Mouse (Mus musculus): ENCODE results near the gene Vps72. TPM values are rescaled to one million over a fixed set of nuclear protein-coding genes. Genes with fewer than 3 reads are reported as not detected.
"Not testable (repeated sequence)": the region's sequence is repeated elsewhere in the genome, so short reads cannot be mapped to it uniquely, and the experiment has no call there.

Vps72 gene
- total RNA-seq (2021), result 10 to 100 TPM; 64.3 to 85.5 TPM
- long read RNA-seq, experiment 1, transcript Vps72-201 (6 exons, 1,456 nt), result major isoform, 85 of 96 reads
- long read RNA-seq, experiment 1, partial matches to known transcripts, result 8 of 96 reads
- long read RNA-seq, experiment 1, other reads (novel, unspliced or antisense), result 3 of 96 reads
- long read RNA-seq, experiment 2, transcript Vps72-201 (6 exons, 1,456 nt), result major isoform, 69 of 73 reads
- long read RNA-seq, experiment 2, partial matches to known transcripts, result 2 of 73 reads
- long read RNA-seq, experiment 2, other reads (novel, unspliced or antisense), result 2 of 73 reads

DNA sequence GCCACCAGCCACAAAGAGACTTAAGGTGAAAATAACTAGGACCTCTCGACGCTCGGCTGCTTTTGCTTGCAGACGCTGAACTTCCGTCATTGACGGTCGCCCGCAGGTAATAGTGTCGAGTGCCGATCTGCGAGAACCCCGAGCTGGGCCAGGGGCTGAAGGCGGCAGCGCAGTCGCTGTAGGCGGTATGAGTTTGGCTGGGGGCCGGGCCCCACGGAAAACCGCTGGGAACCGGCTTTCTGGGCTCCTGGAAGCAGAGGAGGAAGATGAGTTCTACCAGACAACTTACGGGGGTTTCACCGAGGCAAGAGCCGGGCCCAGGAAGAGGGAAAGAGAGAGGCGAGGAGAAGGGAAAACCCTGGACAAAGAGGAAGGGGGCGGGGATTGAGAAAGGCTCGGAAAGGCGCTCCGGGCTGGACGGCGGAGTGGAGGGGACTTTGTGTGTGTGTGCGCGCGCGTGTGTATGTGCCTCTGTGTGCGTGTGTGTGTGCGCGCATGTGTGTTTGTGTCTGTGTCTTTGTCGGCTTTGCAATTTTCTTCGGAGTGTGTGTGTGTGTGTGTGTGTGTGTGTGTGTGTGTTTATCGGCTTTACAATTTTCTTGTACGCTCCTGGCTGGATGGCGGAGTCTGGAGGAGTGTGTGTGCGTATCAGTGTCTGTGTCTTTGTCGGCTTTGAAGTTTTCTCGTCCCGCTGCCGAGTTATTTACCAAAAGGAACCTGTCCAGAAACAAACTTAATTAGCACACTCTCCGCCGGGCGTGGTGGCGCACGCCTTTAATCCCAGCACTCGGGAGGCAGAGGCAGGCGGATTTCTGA is at the start of gene Vps72:
Gene Vps72 (plus strand): TSS at position 112 of the 816 bp plus-strand sequence.
- peak; percentile 91 for DNase-seq (ENCODE audit: low spot score)

DNA sequence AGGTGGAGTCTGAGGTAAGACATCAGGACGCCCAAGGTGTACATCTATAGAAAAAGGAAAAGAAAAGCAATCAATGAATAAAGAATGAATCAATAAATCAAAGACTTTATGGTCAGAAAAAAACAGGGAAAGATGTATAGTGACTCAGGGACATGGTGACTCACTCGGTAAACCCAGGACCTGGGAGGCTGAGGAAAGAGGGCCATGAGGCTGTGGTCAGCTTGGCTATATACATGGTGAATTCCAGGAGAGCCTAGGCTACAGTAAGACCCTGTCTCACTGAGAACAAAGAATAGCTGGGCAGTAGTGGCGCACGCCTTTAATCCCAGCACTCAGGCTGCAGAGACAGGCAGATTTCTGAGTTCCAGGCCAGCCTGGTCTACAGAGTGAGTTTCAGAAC is 47.1 kb upstream of the Vps72 start:
- no peak for DNase-seq (ENCODE audit: low spot score)

DNA sequence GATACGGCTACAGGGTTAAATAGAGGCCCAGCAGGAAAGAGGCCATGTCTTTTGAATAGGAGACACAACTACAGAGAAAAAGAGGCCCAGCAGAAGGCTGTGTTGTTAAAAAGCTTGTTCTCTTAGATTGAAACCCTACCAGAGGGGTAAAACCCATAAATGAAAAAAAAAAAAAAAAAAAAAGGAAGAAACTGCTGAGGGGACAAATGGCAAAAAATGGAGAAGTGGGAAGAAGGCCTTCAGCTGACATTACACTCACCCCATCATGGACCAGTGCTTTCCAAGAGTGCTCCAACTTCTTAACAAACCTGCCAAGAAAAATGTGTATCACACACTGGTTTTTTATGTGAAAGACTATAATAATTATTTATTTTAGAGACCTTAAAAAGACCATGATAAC is 45.3 kb upstream of the Vps72 start:
- DNase-seq (ENCODE audit: low spot score), result no peak

DNA sequence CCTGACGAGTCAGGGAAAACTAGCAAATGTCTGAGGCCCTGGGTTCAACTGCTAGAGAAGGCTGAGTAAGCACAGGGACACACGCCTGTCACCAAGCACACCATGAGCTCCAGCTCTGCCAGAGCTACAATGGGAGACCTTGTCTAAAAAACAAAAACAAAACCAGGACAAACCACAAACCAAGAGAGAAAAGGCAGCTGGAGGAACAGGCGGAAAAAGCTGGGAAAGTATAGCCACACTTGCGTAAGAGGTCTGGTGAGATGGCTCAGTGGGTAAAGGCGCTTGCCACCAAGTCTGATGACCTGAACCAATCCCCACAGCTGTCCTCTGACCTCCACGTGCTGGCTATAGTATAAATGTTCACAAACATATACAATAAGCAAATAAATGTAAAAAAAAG is 44.7 kb upstream of the Vps72 start:
- DNase-seq (ENCODE audit: low spot score), result no peak

DNA sequence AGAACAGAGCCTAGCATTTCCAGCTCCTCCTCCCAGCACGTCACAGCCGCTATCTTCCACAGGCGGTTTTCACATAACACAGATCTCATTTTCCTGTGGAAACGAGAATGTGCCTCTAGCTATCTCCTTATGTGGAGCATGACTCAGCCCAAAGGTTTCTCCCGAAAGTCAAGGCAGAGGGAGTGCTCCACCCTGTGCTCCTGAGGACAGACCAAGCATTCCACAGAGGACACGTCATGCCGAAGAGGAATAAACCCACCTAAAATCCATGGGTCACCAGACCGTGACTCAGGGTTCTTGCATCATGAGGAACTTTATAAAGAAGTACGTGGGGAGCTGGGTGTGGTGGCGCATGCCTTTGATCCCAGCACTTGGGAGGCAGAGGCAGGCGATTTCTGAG is 44.3 kb upstream of the Vps72 start:
- DNase-seq (ENCODE audit: low spot score), result no peak

DNA sequence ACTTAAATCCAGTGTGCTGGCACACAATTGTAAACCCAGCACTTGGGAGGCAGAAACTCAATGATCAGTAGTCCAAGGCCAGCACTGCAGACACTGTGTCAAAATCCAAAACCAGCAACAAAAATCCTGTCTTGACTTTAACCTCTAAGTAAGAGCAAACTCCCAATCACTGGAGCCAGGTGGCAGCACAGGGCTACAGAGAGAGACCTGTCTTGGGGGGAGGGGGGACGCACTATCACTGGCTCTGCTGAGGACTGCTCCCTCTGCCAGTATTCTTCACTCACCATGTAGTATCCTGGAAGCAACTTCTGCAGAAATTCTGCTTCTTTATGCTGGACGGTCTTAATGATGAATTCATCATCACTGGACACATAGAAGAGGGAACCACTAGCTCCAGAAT is 39.2 kb upstream of the Vps72 start:
- DNase-seq (ENCODE audit: low spot score), result peak; percentile 34

DNA sequence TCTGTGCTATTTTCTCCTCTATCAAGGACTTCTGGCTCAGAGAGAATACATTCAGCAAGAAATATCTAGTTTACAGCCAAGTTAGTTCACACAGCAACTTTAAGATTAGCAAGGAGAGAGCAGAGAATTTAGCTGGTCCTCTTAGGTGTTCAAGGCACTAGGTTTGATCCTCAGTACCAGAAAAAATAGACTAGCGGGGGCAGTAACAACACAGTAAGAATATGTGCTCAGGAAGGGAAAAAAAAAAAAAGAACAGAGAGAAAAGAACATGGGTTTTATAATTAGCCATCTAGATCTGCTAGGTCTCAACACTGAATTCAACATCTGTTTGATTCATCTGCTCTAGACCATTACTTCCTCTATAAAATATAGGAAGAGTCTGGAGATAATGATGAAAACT is 22.8 kb upstream of the Vps72 start:
- no peak for DNase-seq (ENCODE audit: low spot score)

DNA sequence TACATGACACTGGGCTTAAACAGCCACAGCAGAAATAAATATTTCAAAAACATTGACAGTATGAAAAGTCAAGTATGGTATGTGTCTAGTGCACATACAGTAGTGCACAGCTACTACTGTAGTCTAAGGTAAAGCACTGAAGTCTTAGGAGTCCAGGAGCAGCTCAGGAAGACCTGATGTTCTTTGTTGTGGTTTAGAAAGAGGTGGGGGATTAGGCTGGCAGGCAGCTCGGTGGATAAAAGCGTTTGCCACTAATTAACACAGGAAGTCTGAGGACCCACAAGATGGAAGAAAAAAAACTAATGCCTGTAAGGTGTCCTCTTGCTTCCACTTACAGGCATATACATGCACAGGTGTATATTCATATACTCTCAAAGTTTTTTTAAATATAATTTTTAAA is 10.0 kb upstream of the Vps72 start:
- DNase-seq (ENCODE audit: low spot score), result no peak

DNA sequence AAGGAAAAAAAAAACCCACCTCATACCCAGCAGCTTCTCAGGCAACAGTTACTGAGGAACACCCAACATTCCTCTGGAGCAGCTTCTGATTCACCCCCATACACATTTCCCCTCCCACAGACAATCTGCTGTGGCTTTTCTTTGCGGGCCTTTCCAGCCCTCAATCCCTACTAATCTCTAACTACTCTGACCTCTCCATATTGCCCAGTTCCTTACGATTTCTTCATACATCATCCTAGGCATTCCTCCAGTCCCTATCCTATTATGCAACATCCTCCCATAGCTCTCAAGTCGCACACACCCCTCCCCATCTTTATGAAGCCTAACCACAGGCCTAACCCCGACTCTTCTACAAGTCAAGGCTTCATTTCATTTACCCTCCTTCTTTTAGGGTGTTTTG is 5.7 kb upstream of the Vps72 start:
- no peak for DNase-seq (ENCODE audit: low spot score)

DNA sequence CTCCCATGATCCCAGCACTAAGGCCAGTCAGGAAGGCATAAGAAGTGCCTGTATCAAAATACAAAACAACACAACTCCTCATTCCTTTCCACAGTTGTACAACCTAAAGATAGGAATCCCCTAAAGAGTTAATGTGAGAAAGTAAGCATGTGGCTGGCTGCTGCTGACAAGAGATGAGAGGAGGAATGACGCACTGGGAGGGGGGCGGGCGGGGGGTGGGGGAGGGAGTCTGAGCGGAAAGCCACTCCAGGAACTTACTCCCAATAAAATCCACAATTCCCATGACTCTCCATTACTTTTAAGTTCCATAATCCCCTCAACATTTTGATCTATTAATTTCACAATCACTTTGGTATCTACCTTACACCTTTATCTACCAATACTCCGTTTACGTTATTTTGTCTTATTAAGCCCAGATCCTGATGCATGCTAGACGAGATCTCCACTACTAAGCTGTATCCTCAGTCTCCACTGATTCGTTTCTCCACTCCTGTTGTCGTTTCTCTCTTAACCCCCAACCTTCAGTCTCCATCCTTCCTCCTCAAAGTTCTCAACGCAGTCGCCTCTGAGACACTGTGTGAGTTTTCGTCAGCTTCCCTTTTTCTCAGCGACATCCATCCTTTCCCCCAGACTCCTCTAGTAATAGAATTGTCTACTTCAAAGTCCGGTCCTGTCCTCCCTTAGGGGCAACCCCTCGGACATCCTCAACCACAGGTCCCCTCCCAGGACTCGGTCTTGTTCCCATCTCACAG is 5.1 kb upstream of the Vps72 start:
- no peak for DNase-seq (ENCODE audit: low spot score)

DNA sequence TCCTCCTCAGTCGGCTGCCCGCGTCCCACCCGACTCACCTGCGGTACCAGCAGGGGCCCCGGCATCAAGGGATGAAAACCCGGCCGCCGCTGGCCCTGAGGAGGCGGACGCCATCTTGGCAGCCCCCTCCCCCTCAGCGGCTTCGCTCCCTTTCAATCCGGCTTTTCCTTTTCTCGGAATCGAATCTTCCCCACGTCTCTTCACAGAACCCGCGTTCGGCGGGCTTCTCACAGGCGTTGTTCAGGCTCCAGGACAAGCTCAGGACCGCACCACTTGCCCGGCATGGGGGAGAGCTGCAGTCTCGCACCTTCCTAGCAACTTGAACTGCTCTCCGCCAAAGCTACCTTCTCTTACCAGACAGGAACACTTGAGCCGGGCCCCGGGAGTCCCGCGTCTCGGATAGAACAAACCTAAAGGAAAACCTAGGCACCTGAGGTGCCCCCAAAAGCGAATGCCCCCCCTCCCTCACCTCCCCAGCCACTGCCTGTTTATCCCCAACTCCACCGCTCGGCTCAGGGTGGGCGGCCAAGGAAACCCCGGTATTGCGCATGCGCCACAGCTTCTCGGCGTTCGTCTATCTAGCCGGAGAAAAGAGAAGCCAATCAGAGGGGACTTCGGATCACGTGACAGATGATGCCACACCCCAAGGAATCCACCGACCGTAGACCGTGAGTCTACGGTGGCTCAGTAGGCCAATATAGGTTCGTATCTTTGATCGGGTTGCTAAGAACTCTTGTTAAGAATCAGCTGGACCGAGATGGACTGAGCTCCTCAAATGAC is 4.3 kb upstream of the Vps72 start, which contains the start of gene Pip5k1a:
Gene Pip5k1a (minus strand): TSS at position 593 of the 780 bp plus-strand sequence.
- peak; percentile 97 for DNase-seq (ENCODE audit: low spot score)

DNA sequence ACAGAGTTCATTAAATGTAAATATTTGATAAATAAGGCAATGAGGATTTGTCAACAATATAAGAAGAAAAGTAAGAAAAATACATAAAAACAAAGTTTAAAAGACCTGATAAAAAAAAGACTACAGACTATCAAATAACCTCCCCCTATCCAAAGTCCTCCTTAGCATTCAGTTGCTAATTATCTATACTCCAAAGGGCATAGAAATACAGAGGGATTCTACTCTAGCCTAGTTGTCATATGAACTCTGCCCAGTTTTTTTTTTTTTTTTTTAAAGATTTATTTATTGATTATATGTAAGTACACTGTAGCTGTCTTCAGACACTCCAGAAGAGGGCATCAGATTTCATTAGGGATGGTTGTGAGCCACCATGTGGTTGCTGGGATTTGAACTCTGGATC is 3.5 kb upstream of the Vps72 start:
- not testable (repeated sequence) for DNase-seq (ENCODE audit: low spot score)

DNA sequence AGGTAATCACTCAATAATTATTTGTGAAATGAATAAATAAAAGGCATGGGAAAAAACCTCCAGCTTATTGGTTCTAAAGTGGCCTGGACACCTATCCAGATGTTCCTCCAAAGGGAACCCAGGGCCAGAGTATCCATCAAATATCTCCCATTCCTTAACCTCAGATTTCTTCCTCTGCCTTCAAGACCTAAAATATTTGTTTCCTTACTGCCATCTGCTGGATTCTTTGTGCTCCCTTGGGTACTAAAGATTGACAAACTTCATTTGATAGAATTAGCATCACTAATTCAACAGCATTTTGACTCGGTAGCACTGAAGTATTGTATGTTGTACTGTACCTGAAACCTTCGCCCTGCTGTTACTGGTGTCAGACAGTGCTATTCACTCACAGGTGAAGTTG is 2.9 kb upstream of the Vps72 start:
- no peak for DNase-seq (ENCODE audit: low spot score)

DNA sequence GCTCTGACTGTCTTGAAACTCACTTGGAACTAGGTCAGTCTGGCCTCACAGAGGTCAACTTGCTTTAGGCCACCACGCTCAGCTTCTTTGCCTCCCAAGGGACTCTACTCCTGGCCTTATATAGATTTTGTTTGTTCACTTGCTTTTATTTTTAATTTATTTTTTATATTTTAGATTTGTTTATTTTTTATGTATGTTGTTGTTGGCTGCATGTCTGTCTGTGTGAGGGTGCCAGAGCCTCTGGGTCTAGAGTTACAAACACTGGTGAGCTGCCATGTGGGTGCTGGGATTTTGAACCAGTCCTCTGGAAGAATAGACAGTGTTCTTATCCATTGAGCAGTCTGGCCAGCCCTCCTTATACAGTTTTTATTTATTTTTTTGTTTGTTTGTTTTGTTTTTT is 1.9 kb downstream of the Vps72 start:
- DNase-seq (ENCODE audit: low spot score), result no peak

DNA sequence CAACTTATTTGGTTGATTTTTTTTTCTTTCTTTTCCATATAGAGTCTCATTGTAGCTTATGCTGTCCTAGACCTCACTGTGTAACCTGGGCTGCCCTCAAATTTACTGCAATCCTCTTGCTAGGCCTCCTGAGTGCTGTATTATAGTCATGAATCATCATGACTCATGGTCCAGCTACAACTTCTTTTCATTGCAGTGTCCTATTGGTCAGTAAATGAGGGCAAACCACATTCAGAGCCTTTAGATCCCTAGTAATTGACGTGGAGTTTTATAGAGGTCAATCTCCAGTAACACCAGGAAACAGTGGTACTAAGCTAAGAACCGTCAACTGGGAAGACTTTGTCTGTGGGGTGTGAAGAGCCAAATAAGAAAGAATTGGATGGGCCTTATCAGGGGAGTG is 6.9 kb downstream of the Vps72 start:
- DNase-seq (ENCODE audit: low spot score), result no peak

DNA sequence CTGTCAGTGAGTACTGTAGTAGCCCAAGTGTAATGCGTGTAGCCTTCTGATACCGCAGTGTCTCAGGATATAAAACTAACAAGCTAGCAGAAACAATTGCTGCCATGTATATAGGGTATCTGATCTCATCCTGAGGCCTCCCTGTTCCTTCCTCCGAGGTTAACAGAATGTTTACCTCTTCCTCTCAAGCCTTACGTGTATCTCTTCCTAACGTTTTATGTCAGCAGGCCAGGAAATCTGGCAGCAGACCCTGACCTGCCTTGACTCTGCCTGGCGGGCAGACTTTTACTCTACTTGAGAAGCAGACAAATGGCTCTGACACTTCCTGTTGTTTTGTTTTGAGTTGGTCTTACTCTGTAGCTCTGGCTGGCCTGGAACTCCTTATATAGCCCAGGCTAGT is 10.8 kb downstream of the Vps72 start:
- no peak for DNase-seq (ENCODE audit: low spot score)

DNA sequence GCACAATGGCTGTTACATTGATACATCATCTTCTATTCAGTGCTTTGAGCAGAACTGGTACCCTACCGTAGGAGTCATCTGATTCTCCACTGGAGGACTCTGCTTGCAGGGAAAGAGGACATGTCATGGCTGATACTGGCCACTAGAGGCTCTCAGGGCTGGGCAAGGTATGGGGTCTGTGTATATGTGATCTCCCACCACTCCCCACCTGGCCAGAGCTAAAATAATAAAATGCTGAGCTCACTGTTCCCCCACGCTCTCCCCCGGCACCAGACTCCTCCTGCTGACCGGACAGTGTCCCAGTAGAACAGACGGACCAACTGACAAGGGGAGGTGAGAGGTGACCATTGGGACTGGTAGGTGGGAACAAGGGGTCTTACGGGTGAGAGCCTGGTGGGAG is 13.4 kb downstream of the Vps72 start, which contains the start of gene Tmod4:
Gene Tmod4 (plus strand): TSS at position 231 of the 400 bp plus-strand sequence.
- peak; percentile 83 for DNase-seq (ENCODE audit: low spot score)

DNA sequence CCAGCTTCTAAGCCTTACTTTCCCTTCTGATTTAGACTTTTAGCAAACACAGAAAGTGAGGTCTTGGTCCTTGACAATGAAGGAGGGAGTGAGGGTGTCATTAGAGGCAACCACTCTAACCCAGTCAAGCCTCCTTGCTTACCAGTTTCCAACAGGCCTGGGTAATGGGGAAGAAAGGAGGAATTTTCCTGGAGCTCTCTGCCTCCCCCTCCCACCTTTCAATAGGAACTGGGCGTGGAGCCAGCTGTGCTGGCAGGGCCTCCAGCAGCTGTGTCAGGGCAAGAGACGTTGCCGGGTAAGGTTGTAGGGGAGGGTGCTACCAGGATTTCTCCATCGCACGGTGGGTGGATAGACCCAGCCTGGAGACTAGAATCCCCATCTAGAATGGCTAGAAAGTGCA is 14.2 kb downstream of the Vps72 start:
- DNase-seq (ENCODE audit: low spot score), result peak; percentile 81

DNA sequence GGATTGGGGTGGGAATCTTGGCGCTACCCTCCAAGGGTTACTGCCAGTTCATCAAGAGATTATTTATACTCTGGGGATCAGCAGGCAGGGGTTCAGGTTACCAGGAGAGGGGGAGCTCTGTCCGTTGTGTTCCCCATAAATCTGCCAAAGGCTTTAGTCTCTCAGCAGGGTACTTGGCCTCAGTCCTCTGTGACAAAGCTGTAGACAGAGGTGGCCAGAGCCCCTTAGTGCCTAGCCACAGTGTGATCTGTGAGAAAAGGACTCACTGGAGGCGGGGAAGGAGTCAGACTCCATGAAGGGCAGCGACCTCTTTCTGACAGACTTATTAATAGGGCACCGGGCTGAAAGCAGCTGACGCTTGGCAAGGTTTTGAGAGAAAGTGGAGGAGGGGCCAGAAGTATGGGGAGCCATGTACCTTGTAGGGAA is 18.4 kb downstream of the Vps72 start:
- peak; percentile 89 for DNase-seq (ENCODE audit: low spot score)

DNA sequence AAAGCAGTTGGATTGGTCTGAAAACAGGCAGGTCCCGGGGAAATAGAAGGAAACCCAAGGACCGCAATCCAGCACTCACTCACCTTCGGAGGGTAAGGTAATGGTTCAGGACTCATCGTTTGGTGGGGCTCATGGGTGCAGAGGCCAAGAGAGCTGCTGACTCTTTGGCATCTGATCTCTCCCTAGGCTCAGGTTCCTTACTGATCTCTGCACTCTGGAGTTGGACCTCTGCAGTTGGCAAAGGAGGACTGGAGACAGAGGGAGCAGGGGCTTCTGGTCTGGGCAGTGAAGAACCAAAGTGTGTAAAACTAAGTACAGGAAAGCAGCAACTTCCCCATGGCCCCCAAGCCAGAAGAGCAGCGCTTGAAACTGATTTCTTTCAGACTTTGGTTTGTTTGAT is 19.3 kb downstream of the Vps72 start:
- DNase-seq (ENCODE audit: low spot score), result peak; percentile 71

DNA sequence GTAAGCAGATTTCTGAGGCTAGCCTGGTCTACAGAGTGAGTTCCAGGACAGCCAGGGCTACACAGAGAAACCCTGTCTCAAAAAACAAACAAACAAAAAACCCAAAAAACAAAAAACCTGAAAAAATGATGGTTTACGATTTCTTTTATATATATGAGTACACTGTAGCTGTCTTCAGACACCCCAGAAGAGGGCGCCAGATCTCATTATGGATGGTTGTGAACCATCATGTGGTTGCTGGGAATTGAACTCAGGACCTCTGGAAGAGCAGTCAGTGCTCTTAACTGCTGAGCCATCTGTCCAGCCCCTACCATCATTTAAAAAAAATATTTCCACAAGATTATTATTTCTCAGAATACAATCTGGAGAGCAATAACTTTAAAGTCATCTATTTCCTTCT is 21.6 kb downstream of the Vps72 start:
- DNase-seq (ENCODE audit: low spot score), result not testable (repeated sequence)
